Mouse (Mus musculus) MN1 (cell line): ENCODE data around the gene Samd14.

ENCODE experiments used
- DNase-seq: peaks from one replicate; pipeline ENCODE4 v3.0.0-alpha.2; 2016; ENCODE audit warnings: low spot score

Samd14 gene

DNA sequence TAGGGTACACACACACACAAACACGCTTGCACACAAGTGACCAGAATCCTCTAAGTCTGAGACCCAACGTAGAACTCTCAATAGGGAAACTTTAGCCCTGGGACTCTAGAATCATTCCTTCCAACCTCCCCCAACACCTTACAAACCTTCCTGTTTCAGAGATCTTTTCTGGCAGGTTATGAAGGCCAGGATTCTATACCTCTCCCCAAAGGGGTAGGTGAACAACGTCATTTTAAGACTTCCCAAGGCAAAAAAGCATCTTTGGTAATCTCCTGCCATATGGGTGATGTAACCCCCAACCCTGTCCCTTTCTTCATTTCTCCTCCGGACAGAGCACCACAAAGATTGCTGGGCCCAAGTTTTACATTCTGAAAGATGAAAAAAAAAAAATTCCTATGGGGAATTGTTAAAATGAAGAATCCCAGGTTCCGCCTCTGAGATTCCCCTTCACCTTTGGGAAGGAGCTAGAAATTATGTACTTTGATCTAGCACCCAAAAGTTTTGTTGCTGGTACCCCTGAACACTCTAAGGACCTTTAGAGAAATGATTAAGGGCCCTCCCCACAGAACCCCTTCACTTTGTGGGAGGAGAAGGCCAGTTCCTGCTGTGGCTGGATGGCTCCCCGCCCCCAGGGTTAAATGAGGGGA is 19.5 kb upstream of the Samd14 start:
- DNase-seq = no peak

DNA sequence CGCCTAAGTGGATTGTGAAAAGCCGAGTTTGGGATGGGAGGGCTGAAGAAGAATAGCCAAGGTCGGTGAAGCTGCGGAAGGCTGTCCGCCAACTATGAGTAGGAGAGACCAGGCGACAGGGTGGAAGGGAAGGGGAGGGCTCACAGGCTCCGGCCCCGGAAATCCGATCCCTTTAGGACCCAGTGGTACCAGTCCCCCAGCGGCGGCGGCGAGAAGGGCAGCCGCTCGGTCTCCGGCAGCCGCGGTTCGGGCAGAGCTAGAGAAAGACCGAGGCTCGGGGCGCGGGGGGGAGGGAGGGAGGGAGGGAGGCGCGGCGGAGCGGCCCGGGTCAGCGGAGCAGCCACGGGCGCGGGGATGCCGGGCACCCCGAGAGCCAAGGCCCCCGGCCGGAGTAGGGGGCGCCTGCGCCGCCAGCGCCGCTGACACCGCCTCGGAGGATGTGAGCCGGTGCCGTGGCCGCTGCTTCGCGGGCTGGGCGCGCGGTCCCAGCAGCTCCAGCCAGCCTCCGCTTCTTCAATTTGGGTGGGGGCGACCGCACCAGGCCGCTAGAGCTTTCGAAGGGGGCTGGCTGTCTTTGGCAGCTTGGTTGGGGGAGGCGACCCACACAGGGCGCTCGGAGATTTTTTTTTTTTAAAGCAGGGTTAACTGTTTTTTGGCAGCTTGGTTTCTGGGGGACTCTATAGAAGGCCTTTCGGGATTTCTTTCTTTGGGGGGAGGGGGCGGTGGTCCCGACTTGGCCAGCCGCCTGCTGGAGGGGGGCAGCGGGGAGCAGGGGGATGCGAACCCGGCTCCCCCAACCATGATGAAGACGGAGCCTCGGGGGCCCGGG is 18.7 kb upstream of the Samd14 start, which contains the start of gene Ppp1r9b:
Ppp1r9b (plus strand) TSS at position 287 of the 829 bp plus-strand sequence.
- peak; percentile 92 for DNase-seq

GRCm38 (mm10) chr11:94991641-94992479 is 17.8 kb upstream of the Samd14 start:
- no peak for DNase-seq

DNA sequence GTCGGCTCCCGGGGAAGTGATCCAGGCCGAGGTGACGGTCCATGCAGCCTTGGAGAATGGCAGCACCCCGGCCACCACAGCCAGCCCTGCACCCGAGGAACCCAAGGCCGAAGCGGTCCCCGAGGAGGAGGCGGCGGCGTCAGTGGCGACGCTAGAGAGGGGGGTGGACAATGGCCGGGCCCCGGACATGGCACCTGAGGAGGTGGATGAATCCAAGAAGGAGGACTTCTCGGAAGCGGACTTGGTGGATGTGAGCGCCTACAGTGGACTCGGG is 17.3 kb upstream of the Samd14 start:
- no peak for DNase-seq

- DNase-seq = no peak
Measured at GRCm38 (mm10) chr11:94992754-94993606, 16.7 kb upstream of the Samd14 start.

DNA sequence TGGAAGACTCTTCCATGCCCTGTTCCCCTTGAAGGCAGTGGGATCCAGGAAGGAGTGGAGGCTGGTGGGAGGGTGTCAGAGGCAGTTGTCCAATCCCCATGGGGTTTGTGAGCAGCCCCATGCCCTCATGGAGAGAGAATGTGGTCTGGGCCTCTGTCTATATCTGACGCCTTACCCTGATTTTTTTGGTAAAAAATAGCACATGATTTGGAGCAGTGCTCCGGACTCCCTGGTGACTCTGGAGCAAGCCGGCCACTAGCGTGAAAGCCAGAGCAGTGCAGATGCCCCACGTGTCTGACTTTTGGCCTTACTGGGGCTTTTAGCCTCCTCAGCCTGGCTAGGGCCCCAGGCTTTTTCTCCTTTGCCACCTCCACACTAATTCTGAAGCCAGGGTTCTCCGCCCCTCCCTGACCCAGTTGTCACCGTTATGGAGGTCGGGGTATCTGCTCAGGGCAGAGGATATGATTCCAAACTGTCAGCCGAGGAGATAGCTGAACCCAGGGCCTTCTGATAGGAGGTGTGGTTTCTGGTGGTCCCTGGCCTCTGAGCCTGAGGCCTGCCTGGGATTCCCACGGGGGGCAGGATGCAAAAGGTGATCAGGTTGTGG is 15.4 kb upstream of the Samd14 start:
- peak; percentile 60 for DNase-seq

DNA sequence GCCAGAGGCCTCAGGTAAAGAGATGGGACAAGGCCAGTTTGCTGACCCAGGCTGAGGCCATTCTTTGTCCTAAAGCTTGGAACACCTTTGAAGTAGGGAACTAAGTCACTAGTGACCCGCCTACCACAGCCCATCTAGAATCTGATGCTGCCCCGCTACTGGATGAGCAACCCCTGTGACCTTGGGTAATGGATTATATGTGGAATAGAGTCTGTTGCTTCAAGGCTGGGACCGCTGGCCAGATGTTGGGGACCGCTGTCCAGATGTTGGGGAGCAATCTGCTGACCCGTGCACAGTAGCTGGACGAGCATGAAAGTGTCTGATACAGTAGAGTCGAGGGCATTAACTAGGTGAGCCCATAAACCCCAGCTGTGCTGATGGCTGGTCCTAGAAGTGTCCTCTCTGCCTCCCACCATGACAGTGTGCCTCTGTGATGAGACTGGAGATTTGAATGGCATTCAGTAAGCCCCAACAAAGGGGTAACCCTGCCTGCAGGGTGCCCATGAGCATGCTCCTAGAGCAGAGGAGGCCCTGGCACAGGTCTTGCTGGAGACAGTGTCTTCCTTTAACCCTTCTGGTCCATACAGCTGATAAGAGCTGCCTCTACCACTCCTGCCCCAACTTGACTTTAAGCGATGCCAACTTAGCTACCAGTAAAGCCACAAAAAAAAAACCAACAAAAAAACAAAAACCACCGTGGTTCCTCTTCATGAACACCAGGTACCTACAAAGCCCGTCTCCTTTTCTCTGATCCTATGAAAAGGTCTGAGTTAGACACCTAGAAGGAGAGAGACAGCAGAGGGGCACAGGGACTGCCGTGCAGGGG is 14.5 kb upstream of the Samd14 start:
- DNase-seq = no peak

DNA sequence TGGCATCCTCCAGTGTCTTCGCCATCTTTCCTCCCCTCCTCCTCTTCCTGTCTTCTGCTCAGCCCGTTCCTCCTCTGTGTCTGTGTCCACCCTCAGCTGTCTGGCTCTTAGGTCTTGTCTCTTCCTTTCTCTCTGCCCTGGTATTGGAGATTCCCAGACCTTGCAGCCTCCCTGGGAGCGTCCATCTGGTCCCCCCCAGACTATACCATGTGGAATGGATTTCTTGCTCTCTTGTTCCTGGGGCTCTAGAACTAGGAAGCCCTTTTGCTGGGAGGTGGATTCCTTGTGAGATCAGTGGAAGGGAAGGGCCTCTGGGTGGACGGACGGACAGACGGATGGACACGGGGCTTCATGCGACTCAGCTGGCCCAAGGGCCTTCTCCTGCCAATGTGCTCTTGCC is 13.6 kb upstream of the Samd14 start:
- no peak for DNase-seq

DNA sequence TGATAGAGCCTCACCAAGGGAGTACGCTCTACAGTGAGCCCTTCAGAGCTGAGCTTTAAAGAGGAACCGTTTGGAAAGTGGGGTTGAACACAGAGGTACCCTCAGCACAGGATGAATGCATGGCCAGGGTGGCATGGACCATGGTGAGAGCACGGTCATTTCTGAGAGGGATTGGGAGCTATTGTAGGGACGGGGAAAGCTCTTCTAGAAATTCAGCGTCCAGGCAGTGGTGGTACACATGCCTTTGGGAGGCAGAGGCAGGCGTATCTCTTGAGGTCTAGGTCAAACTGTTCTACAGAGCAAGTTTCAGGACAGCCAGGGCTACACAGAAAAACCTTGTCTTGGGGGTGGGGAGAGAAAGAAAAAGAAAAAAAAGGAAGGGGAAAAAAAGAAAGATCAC is 12.7 kb upstream of the Samd14 start:
- DNase-seq = no peak

- DNase-seq = no peak
Measured at GRCm38 (mm10) chr11:94997596-94997995, 12.1 kb upstream of the Samd14 start.

GRCm38 (mm10) chr11:94998041-94998531 is 11.6 kb upstream of the Samd14 start:
- no peak for DNase-seq

GRCm38 (mm10) chr11:95000128-95000527 is 9.6 kb upstream of the Samd14 start:
- DNase-seq = no peak

- DNase-seq = peak; percentile 57
Measured at GRCm38 (mm10) chr11:95000548-95000947, 9.1 kb upstream of the Samd14 start.

- DNase-seq = peak; percentile 87
Measured at GRCm38 (mm10) chr11:95001058-95001457, 8.6 kb upstream of the Samd14 start.

DNA sequence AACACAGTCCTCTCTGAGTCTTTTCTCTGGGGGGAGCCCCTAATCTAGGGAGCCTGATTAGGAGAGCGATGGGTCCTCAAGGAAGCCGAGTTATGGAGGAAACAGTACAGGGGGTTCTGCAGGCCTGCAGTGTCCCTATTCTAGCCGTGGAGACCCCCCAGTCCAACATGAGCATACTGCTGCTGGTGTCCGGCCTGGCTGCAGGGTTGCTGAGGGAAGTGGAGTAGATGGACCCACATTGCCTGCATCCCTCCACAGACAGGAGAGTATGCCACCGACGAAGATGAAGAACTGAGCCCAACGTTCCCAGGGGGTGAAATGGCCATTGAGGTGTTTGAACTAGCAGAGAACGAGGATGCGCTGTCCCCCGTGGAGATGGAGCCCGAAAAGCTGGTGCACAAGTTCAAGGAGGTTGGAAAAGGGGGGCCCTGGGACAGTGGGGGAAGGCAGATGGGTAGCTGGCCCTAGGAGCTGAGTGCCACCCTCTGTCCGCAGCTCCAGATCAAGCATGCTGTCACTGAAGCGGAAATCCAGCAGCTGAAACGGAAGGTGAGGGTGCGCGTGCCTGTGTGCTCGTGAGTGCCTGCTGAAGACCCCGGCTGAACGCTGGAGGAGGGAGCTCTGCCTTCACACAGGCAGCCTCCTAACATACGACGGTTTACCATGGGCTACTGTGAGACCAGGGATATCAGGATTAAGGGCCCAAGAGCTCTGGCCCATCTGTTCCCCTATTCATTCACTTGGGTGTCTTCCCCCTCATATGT is 7.9 kb upstream of the Samd14 start:
- DNase-seq = no peak

DNA sequence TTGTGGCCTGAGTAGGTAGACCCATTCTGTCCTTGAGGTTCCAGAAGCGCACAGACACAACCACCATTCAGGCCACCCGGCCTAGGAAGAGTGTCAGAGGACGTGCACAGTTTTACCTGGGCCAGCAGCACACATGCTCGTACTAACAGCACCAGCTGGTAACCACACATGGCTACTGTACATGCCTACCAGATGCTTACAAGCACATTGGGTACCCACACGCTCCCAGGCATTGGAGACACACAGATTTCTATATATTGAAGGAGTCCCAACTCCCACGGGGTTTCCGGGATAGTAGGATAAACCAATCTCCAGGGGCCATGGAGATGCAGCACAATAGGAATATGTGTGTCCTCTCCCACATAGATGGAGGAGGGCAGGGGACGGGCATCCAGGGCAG is 7.0 kb upstream of the Samd14 start:
- DNase-seq = no peak

DNA sequence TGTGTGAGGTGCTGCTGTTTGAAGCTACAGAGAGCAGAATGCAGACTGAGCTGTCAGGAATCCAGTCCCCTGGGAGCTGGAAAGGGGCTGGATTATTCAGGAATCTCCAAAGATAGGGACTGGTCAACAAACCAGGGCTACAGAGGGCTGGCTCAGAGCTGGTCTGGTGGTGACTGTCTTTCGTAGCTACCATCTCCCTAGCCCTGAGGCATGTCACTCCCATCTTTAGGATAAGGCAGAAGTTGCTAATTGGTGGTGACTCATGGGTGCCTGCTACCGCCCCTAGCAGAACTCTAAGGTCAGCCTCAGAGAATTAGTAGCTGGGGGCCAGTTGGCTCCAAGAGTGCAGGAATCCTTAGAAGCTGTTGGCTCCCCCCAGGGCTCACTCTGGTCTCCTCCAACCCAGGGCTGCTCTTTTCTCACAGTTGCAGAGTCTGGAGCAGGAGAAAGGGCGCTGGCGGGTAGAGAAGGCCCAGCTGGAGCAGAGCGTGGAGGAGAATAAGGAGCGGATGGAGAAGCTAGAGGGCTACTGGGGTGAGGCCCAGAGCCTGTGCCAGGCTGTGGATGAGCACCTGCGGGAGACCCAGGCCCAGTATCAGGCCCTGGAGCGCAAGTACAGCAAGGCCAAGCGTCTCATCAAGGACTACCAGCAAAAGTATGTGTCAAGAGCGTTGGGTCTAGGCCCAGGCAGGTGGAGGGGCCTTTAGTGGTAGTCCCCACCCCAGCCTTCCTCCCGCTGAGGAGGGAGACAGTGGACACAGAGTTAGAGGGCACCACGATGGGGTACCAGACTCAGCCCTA is 5.3 kb upstream of the Samd14 start:
- DNase-seq = peak; percentile 88

DNA sequence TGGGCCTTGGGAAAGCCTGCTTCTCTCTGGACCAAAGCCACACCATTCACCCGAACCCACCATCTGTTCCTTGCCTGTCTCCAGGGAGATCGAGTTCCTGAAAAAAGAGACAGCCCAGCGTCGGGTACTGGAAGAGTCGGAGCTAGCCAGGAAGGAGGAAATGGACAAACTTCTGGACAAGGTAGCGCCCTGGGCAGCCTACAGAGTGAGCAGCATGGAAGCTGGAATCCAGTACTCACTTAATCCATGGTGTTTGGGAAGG is 4.8 kb upstream of the Samd14 start:
- DNase-seq = no peak

- DNase-seq = no peak
Measured at GRCm38 (mm10) chr11:95006038-95006437, 3.6 kb upstream of the Samd14 start.
